Mouse (Mus musculus): ENCODE results near the gene Pm20d1. TPM values are rescaled to one million over a fixed set of nuclear protein-coding genes. Genes with fewer than 3 reads are reported as not detected.

The Pm20d1 gene
- polyA plus RNA-seq (2015; fragmentation: Nextera tagmentation; extraction: Ambion mirVana): 2.0 and 2.6 TPM in 2 replicates

GRCm38 (mm10) chr1:131797202-131797909, at the start of gene Pm20d1:
Gene Pm20d1, plus strand, starts transcription at chr1:131797381.
- peak within 1 kb of the TSS; percentile 45 for H3K4me3 ChIP-seq (ENCODE audit: low read length)
- no peaks in the 10 kb centered on the region for H3K9me3 ChIP-seq (replicated peaks; ENCODE audit: control insufficient read depth, low read length)
- H3K36me3 ChIP-seq (ENCODE audit: control insufficient read depth, insufficient read depth): no peaks in the 10 kb centered on the region
- ATAC-seq (replicated peaks; ENCODE audit: extremely low read depth, insufficient read depth, low FRiP score): peak; percentile 86
- H3K27me3 ChIP-seq (ENCODE audit: control insufficient read depth, insufficient read depth, low read length): 0 out of 2 replicates have a peak, but pooled peaks cover 2% of the 10 kb centered on the region
- peak within 1 kb of the TSS; percentile 70 for H3K9ac ChIP-seq (ENCODE audit: low read length)
- peak within 1 kb of the TSS; percentile 61 for H3K27ac ChIP-seq (ENCODE audit: low read length)
- WGBS: 7% methylated on average over 26 of the region's 26 CpGs
- peaks cover 9% of the 10 kb centered on the region for H3K4me1 ChIP-seq (ENCODE audit: control insufficient read depth, insufficient read depth, low read length)
- H3K4me2 ChIP-seq (ENCODE audit: low read depth, low read length): peak within 1 kb of the TSS; percentile 68

- no peak overlapping the region for H3K9ac ChIP-seq (ENCODE audit: low read length)
- no peaks in the 10 kb centered on the region for H3K4me1 ChIP-seq (ENCODE audit: control insufficient read depth, insufficient read depth, low read length)
- no peaks in the 10 kb centered on the region for H3K36me3 ChIP-seq (ENCODE audit: control insufficient read depth, insufficient read depth)
- H3K4me3 ChIP-seq (ENCODE audit: low read length): no peak overlapping the region
- no peaks in the 10 kb centered on the region for H3K9me3 ChIP-seq (replicated peaks; ENCODE audit: control insufficient read depth, low read length)
- H3K4me2 ChIP-seq (ENCODE audit: low read depth, low read length): no peak overlapping the region
- H3K27me3 ChIP-seq (ENCODE audit: control insufficient read depth, insufficient read depth, low read length): no peaks in the 10 kb centered on the region
- no peak for ATAC-seq (replicated peaks; ENCODE audit: extremely low read depth, insufficient read depth, low FRiP score)
- no peak overlapping the region for H3K27ac ChIP-seq (ENCODE audit: low read length)
- 55% methylated on average over 2 of the region's 2 CpGs for WGBS
Measured at GRCm38 (mm10) chr1:131747761-131748160, 49.4 kb upstream of the Pm20d1 start.

- WGBS: 83% methylated on average over 2 of the region's 2 CpGs
- no peak overlapping the region for H3K27ac ChIP-seq (ENCODE audit: low read length)
- no peak overlapping the region for H3K4me2 ChIP-seq (ENCODE audit: low read depth, low read length)
- no peak overlapping the region for H3K4me3 ChIP-seq (ENCODE audit: low read length)
- ATAC-seq (replicated peaks; ENCODE audit: extremely low read depth, insufficient read depth, low FRiP score): no peak
- no peaks in the 10 kb centered on the region for H3K36me3 ChIP-seq (ENCODE audit: control insufficient read depth, insufficient read depth)
- H3K27me3 ChIP-seq (ENCODE audit: control insufficient read depth, insufficient read depth, low read length): no peaks in the 10 kb centered on the region
- no peak overlapping the region for H3K9ac ChIP-seq (ENCODE audit: low read length)
- no peaks in the 10 kb centered on the region for H3K9me3 ChIP-seq (replicated peaks; ENCODE audit: control insufficient read depth, low read length)
- H3K4me1 ChIP-seq (ENCODE audit: control insufficient read depth, insufficient read depth, low read length): no peaks in the 10 kb centered on the region; the same call in 1 of the 2 replicates
Measured at GRCm38 (mm10) chr1:131748636-131749035, 48.5 kb upstream of the Pm20d1 start.

- Histone ChIP-seq H3K27me3 (ENCODE audit: control insufficient read depth, insufficient read depth, low read length) (no peaks in the 10 kb centered on the region), H3K4me1 (ENCODE audit: control insufficient read depth, insufficient read depth, low read length) (peaks cover 11% of the 10 kb centered on the region), H3K4me2 (ENCODE audit: low read depth, low read length) (no peak overlapping the region), H3K36me3 (ENCODE audit: control insufficient read depth, insufficient read depth) (no peaks in the 10 kb centered on the region), H3K27ac (ENCODE audit: low read length) (no peak overlapping the region), H3K9ac (ENCODE audit: low read length) (no peak overlapping the region), H3K4me3 (ENCODE audit: low read length) (no peak overlapping the region), H3K9me3 (replicated peaks; ENCODE audit: control insufficient read depth, low read length) (no peaks in the 10 kb centered on the region)
- 76% methylated on average over 15 of the region's 15 CpGs for WGBS
- ATAC-seq (replicated peaks; ENCODE audit: extremely low read depth, insufficient read depth, low FRiP score): no peak
Measured at GRCm38 (mm10) chr1:131749706-131750545, 47.3 kb upstream of the Pm20d1 start.

- WGBS: 81% methylated on average over 3 of the region's 3 CpGs
- Histone ChIP-seq H3K36me3 (ENCODE audit: control insufficient read depth, insufficient read depth) (no peaks in the 10 kb centered on the region), H3K4me1 (ENCODE audit: control insufficient read depth, insufficient read depth, low read length) (peaks cover 17% of the 10 kb centered on the region), H3K4me3 (ENCODE audit: low read length) (no peak overlapping the region), H3K9me3 (replicated peaks; ENCODE audit: control insufficient read depth, low read length) (no peaks in the 10 kb centered on the region), H3K4me2 (ENCODE audit: low read depth, low read length) (no peak overlapping the region), H3K9ac (ENCODE audit: low read length) (no peak overlapping the region), H3K27me3 (ENCODE audit: control insufficient read depth, insufficient read depth, low read length) (no peaks in the 10 kb centered on the region), H3K27ac (ENCODE audit: low read length) (no peak overlapping the region)
- ATAC-seq (replicated peaks; ENCODE audit: extremely low read depth, insufficient read depth, low FRiP score): no peak
Measured at GRCm38 (mm10) chr1:131751181-131751890, 45.8 kb upstream of the Pm20d1 start.

- Histone ChIP-seq H3K27ac (ENCODE audit: low read length) (no peak overlapping the region), H3K9me3 (replicated peaks; ENCODE audit: control insufficient read depth, low read length) (no peaks in the 10 kb centered on the region), H3K4me1 (ENCODE audit: control insufficient read depth, insufficient read depth, low read length) (peaks cover 17% of the 10 kb centered on the region), H3K4me3 (ENCODE audit: low read length) (no peak overlapping the region), H3K36me3 (ENCODE audit: control insufficient read depth, insufficient read depth) (no peaks in the 10 kb centered on the region), H3K27me3 (ENCODE audit: control insufficient read depth, insufficient read depth, low read length) (no peaks in the 10 kb centered on the region), H3K4me2 (ENCODE audit: low read depth, low read length) (no peak overlapping the region), H3K9ac (ENCODE audit: low read length) (no peak overlapping the region)
- 57% methylated on average over 10 of the region's 10 CpGs for WGBS
- ATAC-seq (replicated peaks; ENCODE audit: extremely low read depth, insufficient read depth, low FRiP score): no peak
Measured at GRCm38 (mm10) chr1:131751891-131752311, 45.3 kb upstream of the Pm20d1 start.

- 0 out of 2 replicates have a peak, but pooled peaks have one; percentile 12 for ATAC-seq (replicated peaks; ENCODE audit: extremely low read depth, insufficient read depth, low FRiP score)
- H3K9me3 ChIP-seq (replicated peaks; ENCODE audit: control insufficient read depth, low read length): no peaks in the 10 kb centered on the region
- H3K9ac ChIP-seq (ENCODE audit: low read length): no peak overlapping the region
- 25% methylated on average over 3 of the region's 3 CpGs for WGBS
- peak overlapping the region; percentile 54 for H3K27ac ChIP-seq (ENCODE audit: low read length)
- no peak overlapping the region for H3K4me3 ChIP-seq (ENCODE audit: low read length)
- no peaks in the 10 kb centered on the region for H3K36me3 ChIP-seq (ENCODE audit: control insufficient read depth, insufficient read depth)
- peaks cover 17% of the 10 kb centered on the region for H3K4me1 ChIP-seq (ENCODE audit: control insufficient read depth, insufficient read depth, low read length)
- no peak overlapping the region for H3K4me2 ChIP-seq (ENCODE audit: low read depth, low read length)
- H3K27me3 ChIP-seq (ENCODE audit: control insufficient read depth, insufficient read depth, low read length): no peaks in the 10 kb centered on the region
Measured at GRCm38 (mm10) chr1:131754212-131754829, 42.9 kb upstream of the Pm20d1 start.

- peaks cover 20% of the 10 kb centered on the region for H3K4me1 ChIP-seq (ENCODE audit: control insufficient read depth, insufficient read depth, low read length)
- H3K27me3 ChIP-seq (ENCODE audit: control insufficient read depth, insufficient read depth, low read length): no peaks in the 10 kb centered on the region
- WGBS: 51% methylated on average over 4 of the region's 4 CpGs
- 0 out of 2 replicates have a peak, but pooled peaks have one; percentile 58 for ATAC-seq (replicated peaks; ENCODE audit: extremely low read depth, insufficient read depth, low FRiP score)
- no peak overlapping the region for H3K4me3 ChIP-seq (ENCODE audit: low read length)
- H3K9me3 ChIP-seq (replicated peaks; ENCODE audit: control insufficient read depth, low read length): no peaks in the 10 kb centered on the region
- no peak overlapping the region for H3K9ac ChIP-seq (ENCODE audit: low read length)
- no peak overlapping the region for H3K4me2 ChIP-seq (ENCODE audit: low read depth, low read length)
- H3K27ac ChIP-seq (ENCODE audit: low read length): peak overlapping the region; percentile 54
- no peaks in the 10 kb centered on the region for H3K36me3 ChIP-seq (ENCODE audit: control insufficient read depth, insufficient read depth)
Measured at GRCm38 (mm10) chr1:131754916-131755315, 42.3 kb upstream of the Pm20d1 start.

Data from heart, embryonic 16.5 days (tissue).